Mouse (Mus musculus) frontal cortex, postnatal 25 days (tissue): Measurements from ENCODE around the gene Set.
A peak's percentile ranks its signal among the peaks of the same experiment; 100 is the strongest.

Experiments used
- DNase-seq, 2 experiments: peaks; one replicate each; pipeline ENCODE4 v3.0.0; 2022; ENCODE audit warnings: low spot score in 2 of 2

The Set gene

DNA sequence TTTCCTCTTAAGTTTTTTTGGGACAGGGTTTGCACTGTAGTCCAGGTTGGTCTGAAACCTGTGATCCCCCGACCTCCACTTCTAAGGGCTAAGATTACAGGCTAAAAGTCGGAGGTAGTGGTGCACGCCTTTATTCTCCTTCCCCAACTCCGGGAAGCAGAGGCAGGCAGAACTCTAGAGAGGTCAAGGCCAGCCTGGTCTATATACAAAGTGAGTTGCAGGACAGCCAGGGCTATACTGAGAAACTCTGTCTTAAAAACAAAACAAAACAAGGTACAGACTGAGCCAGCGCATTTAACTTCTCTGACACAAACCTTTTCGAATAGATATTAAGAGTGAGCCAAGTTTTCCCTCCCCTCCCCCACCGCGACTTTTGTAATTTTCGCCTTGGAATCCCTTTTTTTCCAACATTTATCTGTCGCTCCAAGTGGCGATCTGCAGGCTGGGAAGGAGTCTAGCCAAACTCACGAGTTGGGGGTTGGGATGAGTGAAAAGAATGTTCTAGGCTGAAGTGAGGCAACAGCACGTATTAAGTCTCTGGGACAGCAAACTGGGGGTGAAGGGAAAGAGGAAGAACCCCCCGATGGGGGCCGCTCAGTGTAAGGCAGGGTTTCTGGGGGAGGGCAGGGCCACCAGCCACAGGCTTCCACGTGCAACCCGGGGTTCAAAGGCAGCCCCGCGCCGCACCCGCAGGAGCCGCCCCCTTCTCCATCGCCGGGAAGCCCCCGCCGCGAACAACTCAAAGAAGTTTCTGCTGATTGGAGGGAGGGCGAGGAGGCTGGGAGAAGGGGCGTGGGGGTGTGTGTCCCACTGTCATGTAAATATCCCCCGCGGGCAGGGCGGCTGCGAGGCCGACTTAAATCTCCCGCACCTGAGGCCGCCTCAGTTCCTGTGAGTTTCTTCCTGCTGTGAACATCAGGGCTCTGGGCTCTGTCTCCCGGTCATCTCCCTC lies 4.3 kb downstream of the Set start:
- DNase-seq, result no peak

- DNase-seq, result no peak
Observed at GRCm38 (mm10) chr2:30062249-30063093, 5.3 kb downstream of the Set start.

GRCm38 (mm10) chr2:30063235-30063634 lies 6.1 kb downstream of the Set start:
- no peak for DNase-seq

GRCm38 (mm10) chr2:30063791-30064190 lies 6.6 kb downstream of the Set start:
- no peak for DNase-seq

GRCm38 (mm10) chr2:30064298-30064697 lies 7.1 kb downstream of the Set start:
- no peak for DNase-seq

GRCm38 (mm10) chr2:30066046-30066901 lies 9.1 kb downstream of the Set start:
- DNase-seq, result peak; percentile 76 to 80

GRCm38 (mm10) chr2:30067031-30067888 lies 10.1 kb downstream of the Set start:
- DNase-seq, result no peak

DNA sequence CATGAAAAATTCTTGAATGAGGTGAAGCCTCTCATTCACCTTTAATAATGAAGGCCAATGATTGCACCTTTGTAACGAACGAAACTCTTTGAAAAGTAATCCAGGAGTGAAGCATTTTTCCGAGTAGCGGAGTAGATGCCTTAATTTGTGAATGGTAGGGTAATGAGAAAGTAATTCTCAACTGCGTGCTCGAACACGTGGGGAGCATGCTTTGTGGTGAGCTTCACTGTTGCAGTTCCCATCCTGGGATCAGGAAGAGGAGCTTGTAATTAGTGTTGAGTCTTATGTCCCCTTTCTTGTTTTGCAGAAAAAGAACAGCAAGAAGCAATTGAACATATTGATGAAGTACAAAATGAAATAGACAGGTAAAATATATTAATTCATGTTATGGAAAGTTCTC lies 10.8 kb downstream of the Set start:
- DNase-seq, result no peak

GRCm38 (mm10) chr2:30072875-30073274 lies 15.7 kb downstream of the Set start:
- no peak for DNase-seq

- DNase-seq, result no peak
Observed at GRCm38 (mm10) chr2:30073285-30073684, 16.1 kb downstream of the Set start.

- DNase-seq, result no peak
Observed at GRCm38 (mm10) chr2:30075625-30076024, 18.4 kb downstream of the Set start.

- DNase-seq, result no peak
Observed at GRCm38 (mm10) chr2:30076439-30076838, 19.3 kb downstream of the Set start.

DNA sequence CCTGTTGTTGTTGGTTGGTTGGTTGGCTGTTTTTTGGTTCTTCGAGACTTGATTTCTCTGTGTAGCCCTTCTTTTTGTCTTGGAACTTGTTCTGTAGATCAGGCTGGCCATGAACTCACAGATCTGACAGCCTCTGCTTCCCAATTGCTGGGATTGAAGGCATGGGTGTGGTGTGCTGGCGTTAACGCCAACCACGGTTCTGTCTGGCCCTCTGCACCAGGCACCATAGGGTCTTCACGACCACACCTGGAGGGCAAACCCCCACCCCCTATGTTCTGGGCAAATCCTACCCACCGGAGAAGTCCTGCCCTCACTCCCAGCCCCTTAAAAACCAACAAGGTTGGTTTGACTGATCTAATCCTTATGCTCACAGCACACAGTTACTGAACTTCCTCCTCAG lies 19.8 kb downstream of the Set start:
- DNase-seq, result no peak

- DNase-seq, result peak; percentile 51 to 62
Observed at GRCm38 (mm10) chr2:30077502-30078348, 20.5 kb downstream of the Set start, which contains the start of gene Pkn3. TSS of gene Pkn3 (plus strand) at chr2:30077684.

DNA sequence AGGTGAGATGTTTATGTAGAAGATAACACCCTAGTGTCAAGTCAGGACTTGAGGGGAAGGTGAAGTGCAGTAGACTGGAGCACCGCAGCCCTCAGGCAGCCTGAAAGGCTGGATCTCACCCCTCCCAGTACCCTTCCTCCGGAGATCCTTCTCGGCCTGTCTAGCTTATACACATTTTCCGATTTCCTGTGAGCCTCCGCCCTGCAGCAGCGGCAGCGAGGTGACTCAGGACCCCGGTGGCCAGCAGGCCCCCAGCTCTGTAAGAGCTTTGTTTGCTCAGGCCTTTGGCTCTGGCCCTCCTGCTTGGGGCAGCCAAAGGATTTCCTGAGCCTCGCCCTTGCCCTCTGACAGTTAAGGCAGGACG lies 21.2 kb downstream of the Set start:
- no peak for DNase-seq

DNA sequence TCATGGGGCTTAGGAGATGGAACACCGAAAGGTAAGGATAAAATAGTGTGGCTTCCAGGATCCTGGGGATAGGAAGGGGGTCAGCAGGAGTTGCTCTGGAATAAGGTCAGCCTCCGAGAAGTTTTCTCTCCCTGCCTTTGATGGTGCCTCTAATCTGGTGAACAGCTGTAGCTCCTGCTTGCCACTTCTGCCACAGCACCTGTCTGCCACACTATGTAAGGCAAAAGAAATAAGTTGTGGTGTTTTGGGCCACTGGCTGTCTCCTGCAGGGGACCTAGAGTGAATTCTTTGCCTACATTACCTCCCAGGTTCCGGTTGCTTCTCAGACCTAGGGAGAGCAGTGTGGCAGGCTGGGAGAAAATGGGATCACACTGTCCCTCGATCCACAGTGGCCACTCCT lies 21.6 kb downstream of the Set start:
- no peak for DNase-seq

DNA sequence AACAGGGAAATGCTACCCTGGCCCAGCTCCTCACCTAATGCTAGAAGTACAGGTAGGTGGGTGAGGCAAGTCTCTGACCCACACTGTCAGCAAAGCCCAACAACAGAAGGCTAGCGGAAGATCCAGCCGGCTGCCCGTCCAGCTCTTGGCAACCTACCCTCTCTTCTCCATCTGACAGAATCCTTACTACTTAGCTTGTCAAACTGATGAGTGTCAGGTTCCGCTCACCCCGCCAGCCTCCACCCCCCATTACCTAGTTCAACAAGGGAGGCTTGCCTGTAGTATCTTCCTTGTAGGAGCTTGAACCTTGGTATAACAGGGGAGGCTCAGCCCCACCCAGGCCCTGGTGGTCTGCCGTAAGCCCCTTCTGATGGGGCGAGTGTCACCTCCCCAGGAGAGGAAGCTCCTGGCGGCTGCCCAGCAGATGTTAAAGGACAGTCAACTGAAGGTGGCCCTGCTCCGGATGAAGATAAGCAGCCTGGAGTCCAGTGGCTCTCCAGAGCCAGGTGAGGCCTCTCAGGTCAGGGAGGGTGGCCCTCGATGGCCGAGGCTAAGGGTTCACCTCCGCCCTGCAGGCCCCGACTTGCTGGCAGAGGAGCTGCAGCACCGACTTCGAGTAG lies 23.1 kb downstream of the Set start:
- no peak for DNase-seq

GRCm38 (mm10) chr2:30084113-30084512 lies 26.9 kb downstream of the Set start:
- DNase-seq, result no peak

DNA sequence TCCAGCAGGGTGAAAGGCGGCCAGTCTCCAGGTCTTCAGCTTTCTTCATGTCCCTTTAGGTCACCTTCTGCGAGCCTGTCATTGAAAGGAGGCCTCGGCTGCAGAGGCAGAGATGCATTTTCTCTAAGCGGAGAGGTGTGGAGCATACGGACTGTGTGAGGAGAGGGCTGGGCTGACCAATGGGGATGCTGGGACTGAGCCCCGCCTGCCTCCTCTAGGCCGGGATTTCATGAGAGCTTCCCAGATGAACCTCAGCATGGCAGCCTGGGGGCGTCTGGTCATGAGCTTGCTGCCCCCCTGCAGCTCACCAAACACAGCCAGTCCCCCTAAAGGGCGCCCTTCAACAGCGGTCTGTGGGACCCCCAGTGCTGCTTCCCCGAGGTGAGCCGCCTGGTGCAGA lies 27.5 kb downstream of the Set start:
- DNase-seq, result no peak
